Mouse (Mus musculus) kidney, postnatal 0 days (tissue): Measurements from ENCODE around the gene Ppara. TPM values are rescaled to one million over a fixed set of nuclear protein-coding genes. Genes with fewer than 3 reads are reported as not detected.

Source experiments
- ATAC-seq: fragments of 200-750 bp; cut with Nextera tagmentation; replicated peaks from 2 replicates; pipeline ENCODE4 v1.8.0; 2017; ENCODE audit warnings: low read depth, moderate number of reproducible peaks, moderate TSS enrichment, moderate library complexity; ENCODE audit not compliant: low FRiP score
- DNase-seq: peaks from one replicate; pipeline ENCODE4 v3.0.0-alpha.2; 2016; ENCODE audit warnings: low spot score
- H3K27ac ChIP-seq: fragments of 300-500 bp; sonication (generic); 2 replicates; pipeline ENCODE4 v1.5.1; 2014; ENCODE audit warnings: mild to moderate bottlenecking
- H3K27me3 ChIP-seq: fragments of 300-500 bp; sonication (generic); 2 replicates; pipeline ENCODE4 v1.6.1; 2014; ENCODE audit warnings: low read length, mixed read lengths; ENCODE audit not compliant: insufficient read depth
- H3K36me3 ChIP-seq: fragments of 300-500 bp; sonication (generic); 2 replicates; pipeline ENCODE4 v1.6.1; 2014; ENCODE audit warnings: low read length, mixed read lengths; ENCODE audit not compliant: insufficient read depth
- H3K4me1 ChIP-seq: fragments of 300-500 bp; sonication (generic); replicated peaks from 2 replicates; pipeline ENCODE4 v1.6.1; 2014; ENCODE audit warnings: antibody characterized with exemption, low read length, mixed read lengths; ENCODE audit not compliant: insufficient read depth
- H3K4me2 ChIP-seq: fragments of 300-500 bp; sonication (generic); 2 replicates; pipeline ENCODE4 v1.6.1; 2014; ENCODE audit warnings: mild to moderate bottlenecking, low read length, moderate library complexity, mixed read lengths
- H3K4me3 ChIP-seq: fragments of 300-500 bp; sonication (generic); replicated peaks from 2 replicates; pipeline ENCODE4 v1.5.1; 2014; ENCODE audit warnings: low read depth, low read length
- H3K9ac ChIP-seq: fragments of 300-500 bp; sonication (generic); 2 replicates; pipeline ENCODE4 v1.6.1; 2014; ENCODE audit warnings: low read depth, low read length
- H3K9me3 ChIP-seq: fragments of 300-500 bp; sonication (generic); replicated peaks from 2 replicates; pipeline ENCODE4 v1.6.1; 2016; ENCODE audit warnings: low read length, inconsistent platforms, mixed read lengths
- CTCF ChIP-seq: IDR thresholded peaks from 2 replicates; pipeline ENCODE4 v1.5.1; 2016; ENCODE audit warnings: antibody characterized with exemption, low read depth, mild to moderate bottlenecking, moderate library complexity
- WGBS: fragments of 180-500 bp; shearing (Covaris S2); extraction: QIAGEN DNeasy Blood & Tissue Kit; methylation state at CpG from one replicate; pipeline ENCODE4 v1.1.7; 2014; 5-methylcytosine and 5-hydroxymethylcytosine counted together
- polyA plus RNA-seq: library from polyadenylated mRNA; unstranded; fragments of >200 nt; fragmentation: Nextera tagmentation; extraction: Ambion mirVana; gene quantifications from 2 replicates; pipeline ENCODE4 v1.2.1, GENCODE M21; 2015

The Ppara gene
- polyA plus RNA-seq, 1 experiment from 2014 or later = 12.0 TPM

DNA sequence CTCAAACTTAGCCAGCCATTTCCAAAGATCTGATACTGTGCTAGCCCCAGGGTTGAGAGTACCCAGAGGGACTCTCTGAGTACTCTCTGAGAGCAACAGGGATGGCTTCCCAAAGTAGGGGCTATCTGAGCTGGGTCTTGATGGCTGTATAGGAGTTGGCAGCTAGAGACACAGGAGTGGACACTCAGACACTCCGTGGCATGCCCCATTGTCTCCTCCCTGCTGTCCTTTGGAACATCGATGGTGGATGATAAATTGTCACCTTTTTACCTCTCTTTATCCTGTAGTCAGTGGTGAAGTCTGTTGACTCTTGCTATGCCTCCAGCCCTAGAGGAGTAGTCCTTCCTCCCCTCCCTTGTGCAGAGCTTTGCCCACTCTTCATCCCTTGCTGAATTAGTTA is 26.6 kb upstream of the Ppara start:
- no peak overlapping the region for H3K9ac ChIP-seq
- 71% methylated on average over 2 of the region's 2 CpGs for WGBS
- H3K4me1 ChIP-seq = peaks cover 26% of the 10 kb centered on the region

DNA sequence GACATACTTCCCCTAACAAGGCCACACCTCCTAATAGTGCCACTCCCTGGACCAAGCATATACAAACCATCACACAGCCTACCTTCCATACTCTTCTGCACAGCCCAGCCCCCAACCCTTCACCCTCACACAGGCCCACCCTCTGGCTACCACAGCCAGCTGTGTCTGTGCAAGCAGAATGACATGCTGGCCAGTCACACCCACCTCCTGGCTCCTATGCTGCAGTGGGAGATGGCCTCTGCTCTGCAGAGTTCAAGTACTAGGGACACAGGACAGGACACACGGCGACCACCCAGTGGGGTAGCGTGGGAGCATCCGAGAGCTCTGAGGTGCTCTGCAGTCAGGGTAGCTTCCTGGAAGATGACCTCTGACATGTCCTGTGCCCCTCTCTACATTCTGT is 25.9 kb upstream of the Ppara start:
- H3K4me1 ChIP-seq = peaks cover 21% of the 10 kb centered on the region
- no peaks in the 10 kb centered on the region for H3K9me3 ChIP-seq
- no peak overlapping the region for H3K27ac ChIP-seq
- DNase-seq = no peak
- H3K36me3 ChIP-seq = peaks cover 24% of the 10 kb centered on the region
- WGBS = 77% methylated on average over 4 of the region's 4 CpGs
- peak; percentile 14; the same call in 1 of the 2 replicates for ATAC-seq
- H3K4me3 ChIP-seq = no peak overlapping the region
- no peaks in the 10 kb centered on the region for H3K27me3 ChIP-seq
- TF ChIP-seq CTCF = no peak
- H3K9ac ChIP-seq = no peak overlapping the region
- no peak overlapping the region for H3K4me2 ChIP-seq

More for the DNA sequence above, 26.6 kb upstream of the Ppara start:
- Histone ChIP-seq H3K4me2 (no peak overlapping the region), H3K4me3 (no peak overlapping the region), H3K9me3 (no peaks in the 10 kb centered on the region), H3K27me3 (no peaks in the 10 kb centered on the region), H3K27ac (no peak overlapping the region), H3K36me3 (peaks cover 28% of the 10 kb centered on the region)
- ATAC-seq (no peak), DNase-seq (no peak)
- TF ChIP-seq CTCF = no peak

DNA sequence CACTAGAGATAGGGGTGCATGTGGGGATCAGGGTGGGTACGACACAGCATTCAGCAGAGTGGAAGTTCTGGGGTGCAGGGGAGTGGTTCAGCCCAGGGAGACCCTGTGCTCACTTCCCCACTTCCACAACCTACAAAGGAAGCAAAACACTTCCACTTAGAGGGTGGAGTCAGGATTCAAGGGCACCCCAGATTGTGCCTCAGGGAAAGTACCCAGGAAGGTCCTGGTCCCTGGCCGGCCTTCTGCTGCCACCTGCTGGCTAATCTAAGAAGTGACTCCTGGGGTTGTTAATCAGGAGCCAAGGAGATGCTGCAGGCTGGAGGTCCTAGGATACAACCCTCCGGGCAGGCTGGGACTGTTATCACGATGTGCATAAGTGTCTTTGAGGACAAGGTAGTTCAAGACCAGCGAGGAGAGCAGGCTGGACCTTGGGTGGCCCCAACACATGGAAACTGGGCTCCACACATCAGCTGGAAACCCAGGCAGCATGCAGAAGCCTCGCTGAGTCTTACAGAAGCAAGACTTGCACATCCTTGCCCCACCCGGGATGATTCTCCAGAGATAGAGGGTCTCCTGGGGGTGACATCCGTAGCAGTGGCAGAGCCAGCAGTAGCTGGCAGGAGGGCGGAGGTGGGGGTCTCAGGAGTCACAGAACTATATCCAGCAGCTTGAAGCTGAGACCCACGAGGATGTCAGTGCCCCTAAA is 25.4 kb upstream of the Ppara start:
- DNase-seq (peak; percentile 92), ATAC-seq (0 out of 2 replicates have a peak, but pooled peaks have one; percentile 18)
- TF ChIP-seq CTCF = peak; percentile 98
- Histone ChIP-seq H3K9me3 (no peaks in the 10 kb centered on the region), H3K4me2 (no peak overlapping the region), H3K4me3 (no peak overlapping the region), H3K36me3 (peaks cover 18% of the 10 kb centered on the region), H3K27me3 (no peaks in the 10 kb centered on the region), H3K4me1 (peaks cover 21% of the 10 kb centered on the region), H3K9ac (no peak overlapping the region), H3K27ac (no peak overlapping the region)
- WGBS = 37% methylated on average over 10 of the region's 10 CpGs

DNA sequence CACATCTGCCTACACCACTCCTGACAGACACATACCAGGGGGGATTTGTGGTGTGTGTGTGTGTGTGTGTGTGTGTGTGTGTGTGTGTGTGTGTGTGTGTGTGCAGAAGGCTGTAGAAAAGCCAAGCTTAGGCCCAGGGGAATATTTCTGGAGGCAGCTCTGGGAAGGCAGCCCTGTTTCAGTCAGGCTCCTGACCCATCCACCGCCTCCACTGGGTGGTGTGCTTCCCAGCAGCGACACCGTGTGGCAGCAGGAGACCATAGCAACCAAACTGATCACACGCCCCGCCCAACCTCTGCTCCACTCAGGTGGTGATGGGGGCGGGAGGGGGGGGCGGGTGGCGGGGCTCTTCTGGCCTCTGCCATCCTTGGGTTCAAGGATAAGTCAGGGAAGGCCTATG is 24.6 kb upstream of the Ppara start:
- Histone ChIP-seq H3K27ac (no peak overlapping the region), H3K4me3 (no peak overlapping the region), H3K36me3 (peaks cover 11% of the 10 kb centered on the region), H3K9me3 (no peaks in the 10 kb centered on the region), H3K9ac (no peak overlapping the region), H3K4me2 (no peak overlapping the region), H3K27me3 (no peaks in the 10 kb centered on the region), H3K4me1 (peaks cover 16% of the 10 kb centered on the region; the same call in 1 of the 2 replicates)
- 0% methylated on average over 7 of the region's 8 CpGs for WGBS
- peak; percentile 18; the same call in 1 of the 2 replicates for ATAC-seq
- peak; percentile 83 for TF ChIP-seq CTCF
- DNase-seq = peak; percentile 90

DNA sequence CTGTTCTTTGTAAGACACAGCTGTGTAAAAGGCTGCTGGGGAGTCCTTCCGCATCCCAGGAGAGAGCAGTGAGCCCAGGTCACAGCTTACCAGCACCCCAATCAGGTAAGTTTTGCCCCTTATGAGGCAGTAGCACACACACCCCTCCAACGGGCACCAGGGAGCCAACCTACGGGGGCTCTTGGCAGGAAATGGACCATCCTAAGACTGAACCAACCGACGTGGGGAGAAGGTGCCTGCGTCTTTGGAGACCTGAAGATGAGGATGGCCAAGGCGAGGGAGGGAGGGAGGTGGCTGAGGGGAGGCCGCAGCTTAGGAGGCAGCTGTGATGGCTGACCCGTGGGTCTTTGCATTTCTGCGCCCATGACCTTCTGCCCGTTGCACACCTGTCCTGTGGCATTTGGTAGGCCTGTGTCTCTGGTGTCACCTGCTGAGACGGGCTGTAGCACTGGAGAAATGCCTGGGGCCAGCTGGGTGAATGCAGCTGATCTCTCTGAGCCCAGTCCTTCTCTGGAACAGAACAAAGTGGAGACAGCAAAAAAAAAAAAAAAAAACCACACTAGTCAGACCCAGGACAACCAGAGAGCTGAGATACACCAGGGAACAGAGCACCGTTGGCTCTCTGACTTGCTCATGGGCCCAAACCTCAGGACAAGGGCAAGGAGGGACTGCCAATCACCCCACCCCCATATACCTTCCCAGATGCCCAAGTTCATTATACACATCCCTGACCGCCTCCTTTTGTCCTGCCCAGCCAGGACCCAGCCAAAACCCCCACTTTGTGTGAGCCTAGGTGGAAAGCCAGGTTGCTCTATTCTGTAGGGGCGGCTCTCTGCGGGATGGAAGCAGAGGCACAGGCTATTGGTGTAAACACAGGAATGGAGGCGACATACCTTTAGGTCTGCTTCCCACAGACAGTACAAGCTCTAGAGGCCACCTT is 23.9 kb upstream of the Ppara start:
- H3K4me1 ChIP-seq = peaks cover 8% of the 10 kb centered on the region; the same call in 1 of the 2 replicates
- no peak for TF ChIP-seq CTCF
- DNase-seq = no peak
- no peak overlapping the region for H3K9ac ChIP-seq
- H3K27ac ChIP-seq = no peak overlapping the region
- no peaks in the 10 kb centered on the region for H3K27me3 ChIP-seq
- no peaks in the 10 kb centered on the region for H3K9me3 ChIP-seq
- ATAC-seq = no peak
- 81% methylated on average over 17 of the region's 17 CpGs for WGBS
- H3K4me3 ChIP-seq = no peak overlapping the region
- no peak overlapping the region for H3K4me2 ChIP-seq
- peaks cover 10% of the 10 kb centered on the region for H3K36me3 ChIP-seq

DNA sequence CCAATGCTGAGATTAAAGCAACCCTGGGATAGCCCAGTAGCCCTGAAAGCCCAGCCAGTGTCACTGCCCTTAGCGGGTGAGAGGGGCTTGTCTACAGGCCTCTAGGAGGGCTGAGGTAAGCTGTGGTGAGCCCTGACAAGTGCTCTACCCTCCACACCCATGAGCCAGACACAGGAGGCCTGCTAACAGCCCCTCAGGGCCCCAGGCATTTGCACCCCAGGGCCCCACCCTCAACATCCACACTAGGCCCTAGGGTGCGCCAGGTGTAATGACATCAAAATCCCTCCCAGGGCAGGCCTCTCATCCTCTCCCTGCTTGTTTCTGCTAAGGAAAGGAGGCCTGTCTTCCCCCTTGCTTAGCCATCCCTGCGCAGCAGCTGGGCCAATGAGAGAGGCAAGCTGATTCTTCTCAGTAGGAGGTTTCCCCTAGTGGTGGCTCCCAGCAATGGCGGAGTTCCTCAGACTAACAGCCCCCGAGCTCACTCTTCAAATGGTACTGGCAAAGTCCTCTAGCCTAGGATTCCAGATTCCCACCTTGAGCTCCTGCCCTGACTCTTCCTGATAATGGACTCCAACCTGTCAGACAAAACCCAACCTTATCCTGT is 22.1 kb upstream of the Ppara start:
- ATAC-seq = no peak
- Histone ChIP-seq H3K27me3 (no peaks in the 10 kb centered on the region), H3K4me1 (0 out of 2 replicates have a peak, but pooled peaks cover 7% of the 10 kb centered on the region), H3K4me2 (no peak overlapping the region), H3K4me3 (no peak overlapping the region), H3K36me3 (no peaks in the 10 kb centered on the region), H3K9me3 (no peaks in the 10 kb centered on the region), H3K27ac (no peak overlapping the region), H3K9ac (no peak overlapping the region)
- peak; percentile 88 for DNase-seq
- WGBS = 39% methylated on average over 5 of the region's 5 CpGs
- peak; percentile 77 for TF ChIP-seq CTCF
